Mouse (Mus musculus): ENCODE data around the gene Ssbp3. TPM values are rescaled to one million over a fixed set of nuclear protein-coding genes. Genes with fewer than 3 reads are reported as not detected.

The Ssbp3 gene
- polyA plus RNA-seq, 1 experiment, result 145 TPM

DNA sequence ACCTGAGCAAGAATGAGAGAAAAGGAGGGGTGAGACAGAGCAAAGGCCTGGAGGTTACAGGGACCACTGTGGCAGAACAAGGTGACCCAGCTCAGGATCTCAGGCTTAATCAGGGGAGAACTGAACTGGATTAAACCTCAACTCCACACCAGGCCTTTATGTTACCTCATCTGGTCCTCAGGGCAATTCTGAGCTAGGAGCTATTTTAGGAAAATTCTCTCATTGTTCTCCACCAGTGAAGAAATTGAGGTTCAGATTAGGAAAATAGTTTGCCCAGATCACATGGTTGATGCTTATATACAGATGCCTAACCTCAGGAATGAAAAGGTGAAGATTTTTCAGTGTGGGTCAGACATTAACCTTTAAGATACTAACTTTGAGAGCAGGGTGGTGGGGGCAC is 169.2 kb downstream of the Ssbp3 start:
- Histone ChIP-seq H3K4me1 (ENCODE audit: control insufficient read depth, insufficient read depth, low read length) (peaks cover 2% of the 10 kb centered on the region; the same call in 1 of the 2 replicates), H3K27ac (ENCODE audit: insufficient read depth, low read length) (no peak overlapping the region), H3K4me3 (ENCODE audit: insufficient read depth, low read length) (no peak overlapping the region)
- TF ChIP-seq CTCF (IDR thresholded peaks at IDR 0.05; ENCODE audit: borderline replicate concordance, insufficient read depth, low read length), result no peak
- TF ChIP-seq POLR2A (IDR thresholded peaks at IDR 0.05; ENCODE audit: low read depth, low read length), result no peak

DNA sequence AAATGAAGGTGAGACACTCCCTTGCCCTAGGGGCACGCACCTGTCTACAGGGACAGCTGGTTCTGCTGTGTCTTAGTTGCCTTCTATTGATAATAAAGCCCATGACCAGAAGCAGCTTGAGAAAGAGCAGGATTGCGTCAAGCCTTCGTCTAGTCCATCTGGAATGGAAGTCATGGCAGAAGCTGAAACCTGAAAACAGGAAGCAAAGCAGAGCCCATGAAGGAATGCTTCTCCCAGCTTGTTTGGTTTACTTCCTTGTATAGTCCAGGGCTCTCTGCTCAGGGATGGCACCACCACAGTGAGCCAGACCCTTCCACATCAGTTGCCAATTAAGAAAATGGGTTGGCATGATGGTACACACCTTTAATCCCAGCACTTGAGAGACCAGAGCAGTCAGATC is 171.7 kb downstream of the Ssbp3 start:
- no peak overlapping the region for H3K4me3 ChIP-seq (ENCODE audit: insufficient read depth, low read length)
- no peak overlapping the region for H3K27ac ChIP-seq (ENCODE audit: insufficient read depth, low read length)
- TF ChIP-seq CTCF (IDR thresholded peaks at IDR 0.05; ENCODE audit: borderline replicate concordance, insufficient read depth, low read length), result no peak
- TF ChIP-seq POLR2A (IDR thresholded peaks at IDR 0.05; ENCODE audit: low read depth, low read length), result no peak
- H3K4me1 ChIP-seq (ENCODE audit: control insufficient read depth, insufficient read depth, low read length), result no peaks in the 10 kb centered on the region

DNA sequence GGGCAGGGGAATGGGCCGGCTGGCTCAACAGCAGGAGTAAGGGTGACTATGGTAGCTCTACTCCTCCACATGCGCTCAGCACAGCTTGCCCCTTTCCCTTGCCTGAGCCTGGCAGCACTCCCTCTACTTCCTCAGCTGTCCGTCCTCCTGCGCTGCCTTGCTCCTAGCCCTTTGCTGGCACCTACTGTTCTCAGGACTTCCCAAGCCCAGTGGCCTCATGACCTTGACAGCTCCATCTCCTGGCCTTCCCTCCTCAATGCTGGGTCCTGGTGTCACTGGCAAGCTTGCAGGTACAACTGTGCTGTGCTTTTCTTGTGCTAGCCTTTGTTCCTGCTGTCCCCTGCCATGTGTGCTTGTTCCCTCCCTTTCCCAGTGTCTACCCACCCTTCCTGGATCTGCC is 172.6 kb downstream of the Ssbp3 start:
- no peak overlapping the region for H3K4me3 ChIP-seq (ENCODE audit: insufficient read depth, low read length)
- H3K27ac ChIP-seq (ENCODE audit: insufficient read depth, low read length), result no peak overlapping the region
- no peak for TF ChIP-seq POLR2A (IDR thresholded peaks at IDR 0.05; ENCODE audit: low read depth, low read length)
- TF ChIP-seq CTCF (IDR thresholded peaks at IDR 0.05; ENCODE audit: borderline replicate concordance, insufficient read depth, low read length), result no peak

DNA sequence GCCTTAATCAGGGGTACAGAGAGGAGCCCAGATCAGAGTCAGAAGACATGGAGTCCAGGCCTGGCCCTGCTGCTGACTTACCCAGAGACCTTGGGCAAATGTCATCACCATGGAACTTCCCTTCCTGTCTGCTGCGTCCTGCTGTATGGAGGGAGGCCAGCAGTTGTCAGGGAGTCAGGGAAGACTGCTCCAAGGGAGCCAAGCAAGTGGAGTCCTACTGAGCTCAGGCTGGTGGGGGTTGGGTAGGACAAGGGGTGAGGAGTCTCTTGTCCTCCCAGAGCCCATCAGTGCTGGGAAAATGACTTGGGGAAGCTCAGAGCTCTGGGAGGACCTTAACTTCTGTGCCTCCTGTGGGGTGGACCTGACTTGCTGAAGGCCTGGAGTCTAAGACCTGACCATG is 173.8 kb downstream of the Ssbp3 start:
- no peak for TF ChIP-seq CTCF (IDR thresholded peaks at IDR 0.05; ENCODE audit: borderline replicate concordance, insufficient read depth, low read length)
- TF ChIP-seq POLR2A (IDR thresholded peaks at IDR 0.05; ENCODE audit: low read depth, low read length), result no peak

More for the DNA sequence above, 172.6 kb downstream of the Ssbp3 start:
- no peaks in the 10 kb centered on the region for H3K4me1 ChIP-seq (ENCODE audit: control insufficient read depth, insufficient read depth, low read length)

DNA sequence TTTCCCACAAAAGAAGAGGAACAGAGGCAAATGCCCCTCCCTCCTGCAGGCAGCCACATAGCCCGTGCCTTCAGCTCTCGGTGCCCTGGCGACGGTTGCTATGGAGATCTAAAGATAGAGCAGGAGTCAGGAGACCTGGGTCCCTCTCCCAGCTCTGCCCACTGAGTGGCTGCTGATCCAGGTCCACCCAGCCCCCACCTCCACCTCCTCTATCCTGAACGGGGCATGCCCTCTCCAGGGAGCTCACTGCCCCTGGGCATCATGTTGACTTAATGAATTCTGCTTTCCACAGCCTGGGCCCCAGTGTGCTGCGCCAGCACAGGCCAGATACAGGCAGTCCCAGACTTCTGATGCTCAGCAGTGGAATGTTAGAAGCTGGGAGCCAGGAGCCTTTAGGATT is 174.4 kb downstream of the Ssbp3 start:
- Histone ChIP-seq H3K4me3 (ENCODE audit: insufficient read depth, low read length) (no peak overlapping the region), H3K27ac (ENCODE audit: insufficient read depth, low read length) (no peak overlapping the region), H3K4me1 (ENCODE audit: control insufficient read depth, insufficient read depth, low read length) (no peaks in the 10 kb centered on the region)
- no peak for TF ChIP-seq POLR2A (IDR thresholded peaks at IDR 0.05; ENCODE audit: low read depth, low read length)
- TF ChIP-seq CTCF (IDR thresholded peaks at IDR 0.05; ENCODE audit: borderline replicate concordance, insufficient read depth, low read length), result no peak

More for the DNA sequence above, 173.8 kb downstream of the Ssbp3 start:
- Histone ChIP-seq H3K4me3 (ENCODE audit: insufficient read depth, low read length) (no peak overlapping the region), H3K4me1 (ENCODE audit: control insufficient read depth, insufficient read depth, low read length) (no peaks in the 10 kb centered on the region), H3K27ac (ENCODE audit: insufficient read depth, low read length) (no peak overlapping the region)

DNA sequence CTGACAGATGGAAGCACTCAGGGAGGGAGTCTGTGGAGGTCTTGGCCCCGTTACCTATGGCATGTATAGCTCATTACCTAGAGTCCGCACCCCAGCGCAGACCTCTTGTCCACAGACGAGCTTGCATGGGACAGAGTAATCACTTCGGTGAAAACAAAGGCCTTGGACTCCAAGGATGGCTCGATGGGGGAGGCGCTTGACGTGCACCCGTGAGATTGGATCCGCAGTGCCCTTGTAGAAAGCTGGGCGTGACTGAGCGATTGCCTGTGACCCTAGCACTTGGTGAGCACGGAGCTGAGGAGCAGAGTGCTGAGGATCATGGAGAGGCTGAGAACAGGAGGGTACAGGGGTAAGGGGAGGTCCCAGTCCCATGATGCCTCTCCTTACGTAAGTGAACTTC is 181.2 kb downstream of the Ssbp3 start:
- no peaks in the 10 kb centered on the region for H3K4me1 ChIP-seq (ENCODE audit: control insufficient read depth, insufficient read depth, low read length)
- H3K4me3 ChIP-seq (ENCODE audit: insufficient read depth, low read length), result no peak overlapping the region
- no peak overlapping the region for H3K27ac ChIP-seq (ENCODE audit: insufficient read depth, low read length)
- TF ChIP-seq CTCF (IDR thresholded peaks at IDR 0.05; ENCODE audit: borderline replicate concordance, insufficient read depth, low read length) (no peak), POLR2A (IDR thresholded peaks at IDR 0.05; ENCODE audit: low read depth, low read length) (no peak)

DNA sequence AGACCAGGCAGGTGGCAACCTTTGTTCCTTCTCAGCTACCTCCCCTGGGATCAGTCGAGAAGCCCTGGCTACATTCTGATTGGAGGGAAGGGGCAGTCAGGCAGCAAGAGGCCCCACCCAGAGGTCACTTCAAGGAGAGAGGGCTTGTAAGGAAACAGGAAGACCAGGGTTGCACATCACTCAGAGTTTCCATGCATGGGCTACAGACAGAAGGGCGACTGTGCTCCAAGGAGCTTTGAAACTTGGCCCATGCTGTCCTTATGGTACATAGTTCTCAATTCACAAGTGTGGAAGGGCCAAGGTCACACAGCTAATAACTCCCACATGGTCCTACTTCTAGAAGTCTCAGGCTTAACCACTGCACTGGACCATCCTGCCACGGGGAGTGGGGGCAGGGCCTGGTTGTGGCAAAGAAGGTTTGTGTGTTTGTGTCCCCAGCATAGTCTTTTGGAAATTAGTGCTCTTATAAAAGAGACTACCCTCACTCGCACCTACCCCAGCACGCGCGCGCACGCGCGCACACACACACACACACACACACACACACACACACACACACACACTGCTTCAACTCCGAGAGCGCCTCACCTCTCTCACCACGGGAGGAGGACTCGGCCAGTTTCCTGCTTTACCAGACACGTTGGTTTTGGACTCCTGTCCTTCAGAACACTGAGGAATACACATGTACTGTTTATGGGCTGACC is 184.1 kb downstream of the Ssbp3 start:
- H3K4me1 ChIP-seq (ENCODE audit: control insufficient read depth, insufficient read depth, low read length), result no peaks in the 10 kb centered on the region
- no peak for TF ChIP-seq CTCF (IDR thresholded peaks at IDR 0.05; ENCODE audit: borderline replicate concordance, insufficient read depth, low read length)
- TF ChIP-seq POLR2A (IDR thresholded peaks at IDR 0.05; ENCODE audit: low read depth, low read length), result no peak
- no peak overlapping the region for H3K4me3 ChIP-seq (ENCODE audit: insufficient read depth, low read length)
- no peak overlapping the region for H3K27ac ChIP-seq (ENCODE audit: insufficient read depth, low read length)

DNA sequence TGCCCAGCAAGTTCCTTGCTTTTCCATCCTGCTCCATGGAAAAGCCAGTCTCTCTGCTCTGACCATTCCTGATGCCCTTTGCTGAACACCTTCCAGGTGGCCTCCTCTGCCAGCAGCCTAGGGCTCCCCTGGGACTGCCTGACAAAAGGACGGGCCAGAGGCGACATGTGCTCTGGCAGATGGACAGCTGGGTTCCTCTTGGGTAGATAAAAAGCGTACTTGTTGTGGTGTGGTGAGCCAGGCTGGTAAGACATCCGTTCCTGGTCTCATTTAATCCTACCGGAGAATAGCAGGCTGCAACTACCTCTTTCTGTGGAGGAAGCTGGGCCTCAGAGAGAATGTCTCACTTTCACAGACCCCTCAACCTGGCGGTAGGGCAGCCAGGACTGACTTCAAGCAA is 185.5 kb downstream of the Ssbp3 start:
- TF ChIP-seq CTCF (IDR thresholded peaks at IDR 0.05; ENCODE audit: borderline replicate concordance, insufficient read depth, low read length), result no peak
- no peak for TF ChIP-seq POLR2A (IDR thresholded peaks at IDR 0.05; ENCODE audit: low read depth, low read length)

DNA sequence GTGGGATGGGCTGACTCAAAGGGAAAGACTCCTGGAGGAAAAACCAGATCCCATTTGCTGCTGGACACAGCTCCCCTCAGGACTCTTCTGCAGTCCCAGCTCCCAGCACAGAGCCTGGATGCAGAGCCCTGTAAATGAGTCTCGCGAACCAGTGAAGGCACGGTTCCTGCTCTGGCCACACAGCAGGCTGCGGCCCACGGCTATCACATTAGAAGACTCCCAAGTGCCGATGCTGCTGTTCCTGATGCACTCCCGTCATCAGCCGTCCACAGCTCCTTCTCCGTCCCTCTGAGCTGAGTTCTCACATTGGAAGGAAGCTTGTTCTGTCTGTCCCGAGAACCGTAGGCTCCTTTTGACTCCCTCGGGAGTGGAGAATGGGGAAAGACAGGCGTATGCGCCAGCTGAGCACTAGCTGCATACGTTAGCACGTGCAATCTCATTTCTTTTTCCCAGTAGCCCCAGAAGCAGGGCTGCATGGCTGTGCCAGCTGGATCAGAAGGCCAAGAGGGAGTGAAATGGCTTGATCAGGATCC is 186.4 kb downstream of the Ssbp3 start, which contains the start of gene Cdcp2:
Gene Cdcp2, plus strand, starts transcription at position 51 of the 533 bp plus-strand sequence.
- no peak for TF ChIP-seq POLR2A (IDR thresholded peaks at IDR 0.05; ENCODE audit: low read depth, low read length)
- TF ChIP-seq CTCF (IDR thresholded peaks at IDR 0.05; ENCODE audit: borderline replicate concordance, insufficient read depth, low read length), result no peak
- Histone ChIP-seq H3K4me1 (ENCODE audit: control insufficient read depth, insufficient read depth, low read length) (no peaks in the 10 kb centered on the region), H3K4me3 (ENCODE audit: insufficient read depth, low read length) (no peak within 1 kb of the TSS), H3K27ac (ENCODE audit: insufficient read depth, low read length) (no peak within 1 kb of the TSS)

More for the DNA sequence above, 185.5 kb downstream of the Ssbp3 start:
- no peak overlapping the region for H3K4me3 ChIP-seq (ENCODE audit: insufficient read depth, low read length)
- no peak overlapping the region for H3K27ac ChIP-seq (ENCODE audit: insufficient read depth, low read length)
- no peaks in the 10 kb centered on the region for H3K4me1 ChIP-seq (ENCODE audit: control insufficient read depth, insufficient read depth, low read length)

DNA sequence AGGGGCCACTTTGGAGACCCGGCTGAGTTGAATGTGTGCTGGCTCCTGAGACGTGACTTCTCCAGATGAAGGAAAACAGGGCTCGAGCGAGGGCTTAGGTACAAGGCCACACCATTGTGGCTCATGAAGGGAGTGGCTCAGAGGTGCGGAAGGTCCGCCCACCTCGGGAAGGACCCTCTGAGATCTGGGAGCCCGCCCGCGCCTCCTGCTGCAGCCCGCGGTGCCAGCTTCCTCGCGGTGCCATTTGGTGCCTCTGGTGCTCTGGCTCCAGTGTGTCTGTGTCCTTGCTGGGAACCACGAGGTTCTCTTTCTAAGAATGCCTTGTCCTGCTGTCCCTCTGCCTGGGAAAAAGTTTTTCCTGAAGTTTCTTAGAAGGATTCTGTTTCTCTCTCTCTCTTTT is 187.4 kb downstream of the Ssbp3 start:
- TF ChIP-seq POLR2A (IDR thresholded peaks at IDR 0.05; ENCODE audit: low read depth, low read length) (no peak), CTCF (IDR thresholded peaks at IDR 0.05; ENCODE audit: borderline replicate concordance, insufficient read depth, low read length) (no peak)

More for the DNA sequence above, 187.4 kb downstream of the Ssbp3 start:
- no peaks in the 10 kb centered on the region for H3K4me1 ChIP-seq (ENCODE audit: control insufficient read depth, insufficient read depth, low read length)
- no peak overlapping the region for H3K27ac ChIP-seq (ENCODE audit: insufficient read depth, low read length)
- no peak overlapping the region for H3K4me3 ChIP-seq (ENCODE audit: insufficient read depth, low read length)
